Mouse (Mus musculus) cerebellum, postnatal 10 days (tissue): ENCODE data around the gene Olfr48.

Experiments used
- DNase-seq, 2 experiments: peaks; one replicate each; pipeline ENCODE4 v3.0.0; 2021; ENCODE audit warnings: mixed read lengths in 2 of 2

The Olfr48 gene

GRCm38 (mm10) chr2:89848105-89848504 lies at the start of gene Olfr48:
TSS of gene Olfr48 (minus strand) at chr2:89848205.
- no peak for DNase-seq

- no peak for DNase-seq
These were observed 30.1 kb upstream of the Olfr48 start, which contains the start of gene Olfr1257 for GRCm38 (mm10) chr2:89878137-89878536. TSS of gene Olfr1257 (plus strand) at chr2:89878437.

- DNase-seq, result no peak
These were observed 1.2 kb upstream of the Olfr48 start for GRCm38 (mm10) chr2:89849230-89849629.

- no peak for DNase-seq
These were observed 6.5 kb downstream of the Olfr48 start, which contains the start of gene Olfr1256 for GRCm38 (mm10) chr2:89841455-89841854. TSS of gene Olfr1256 (minus strand) at chr2:89841555.

GRCm38 (mm10) chr2:89820216-89820615 lies 27.8 kb downstream of the Olfr48 start:
- DNase-seq, result no peak

GRCm38 (mm10) chr2:89811751-89812150 lies 36.3 kb downstream of the Olfr48 start, which contains the start of gene Olfr1255:
TSS of gene Olfr1255 (plus strand) at chr2:89812051.
- DNase-seq, result no peak

- no peak for DNase-seq
These were observed 37.3 kb downstream of the Olfr48 start for GRCm38 (mm10) chr2:89810751-89811150.

GRCm38 (mm10) chr2:89799583-89799982 lies 48.4 kb downstream of the Olfr48 start:
- no peak for DNase-seq

- DNase-seq, result no peak
These were observed 54.5 kb downstream of the Olfr48 start, which contains the start of gene Olfr1254 for GRCm38 (mm10) chr2:89793519-89793918. TSS of gene Olfr1254 (minus strand) at chr2:89793619.
